13 mouse cellular contexts compared by ENCODE assay signal in the genomic region with DNA sequence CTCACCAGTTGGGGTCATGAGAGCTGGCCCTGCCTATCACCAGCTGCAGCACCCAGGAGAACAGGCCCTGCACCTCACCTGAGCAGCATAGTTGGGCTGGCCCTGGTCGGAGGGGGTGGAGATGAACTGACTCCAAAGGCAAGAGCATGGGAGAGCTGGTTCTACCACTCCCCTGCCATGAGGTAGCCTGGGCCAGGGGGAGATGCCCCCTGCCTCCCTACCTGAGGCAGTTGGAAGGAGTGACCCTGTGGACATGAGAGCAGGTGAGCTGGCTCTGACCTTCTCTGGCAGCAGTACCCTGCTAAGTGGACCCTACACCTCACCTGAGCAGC. TPM values are rescaled to one million over a fixed set of nuclear protein-coding genes. Genes with fewer than 3 reads are reported as not detected.
A peak's percentile ranks its signal among the peaks of the same experiment; 100 is the strongest.
DNase-seq lines count a peak whose midpoint lies in the region; ATAC-seq and TF ChIP-seq lines count a peak whose summit lies in the region.
"Had no signal": no experiment of that assay in that cellular context is flagged by ENCODE, and none has a peak within 500 bp of the region (broad histone marks: within the 10 kb centered on the region; RNA-seq: fewer than 3 reads in every experiment).

No protein-coding gene starts in this region.

- H3K4me3 ChIP-seq in heart, embryonic 11.5 days (ENCODE audit: low read depth, low read length), result no peak overlapping the region
- H3K4me3 ChIP-seq in liver, embryonic 15.5 days (replicated peaks), result no peak overlapping the region
- H3K4me3 ChIP-seq in liver, postnatal 0 days (ENCODE audit: low read depth, low read length), result no peak overlapping the region
- H3K4me3 ChIP-seq in hindbrain, embryonic 15.5 days, result no peak overlapping the region
- H3K4me3 ChIP-seq in neural tube, embryonic 12.5 days, result no peak overlapping the region
- H3K4me3 ChIP-seq: megakaryocyte, embryonic 14.5 days had no signal

- H3K4me1 ChIP-seq in heart, embryonic 11.5 days (ENCODE audit: control insufficient read depth, insufficient read depth, low read length), result 0 out of 2 replicates have a peak, but pooled peaks cover 6% of the 10 kb centered on the region
- peaks cover 10% of the 10 kb centered on the region; the same call in 1 of the 2 replicates for H3K4me1 ChIP-seq in liver, embryonic 15.5 days (replicated peaks)
- H3K4me1 ChIP-seq in liver, postnatal 0 days (ENCODE audit: insufficient read depth), result no peaks in the 10 kb centered on the region
- H3K4me1 ChIP-seq in hindbrain, embryonic 15.5 days (replicated peaks), result no peaks in the 10 kb centered on the region
- H3K4me1 ChIP-seq in neural tube, embryonic 12.5 days, result no peaks in the 10 kb centered on the region

- intact Hi-C loops in left cerebral cortex, postnatal 14 days (cut with DNase I), result no loop called here

- TF ChIP-seq EP300 in liver, postnatal 0 days (IDR thresholded peaks at IDR 0.05; ENCODE audit: low read depth), result no peak

- no peaks in the 10 kb centered on the region for H3K9me3 ChIP-seq in heart, embryonic 11.5 days (replicated peaks; ENCODE audit: control insufficient read depth, low read length)
- H3K9me3 ChIP-seq in liver, embryonic 15.5 days (replicated peaks), result no peaks in the 10 kb centered on the region
- H3K9me3 ChIP-seq in liver, postnatal 0 days (ENCODE audit: low read length), result no peaks in the 10 kb centered on the region
- no peaks in the 10 kb centered on the region for H3K9me3 ChIP-seq in hindbrain, embryonic 15.5 days
- H3K9me3 ChIP-seq in neural tube, embryonic 12.5 days, result no peaks in the 10 kb centered on the region
- H3K9me3 ChIP-seq: megakaryocyte, embryonic 14.5 days had no signal

- no peak for DNase-seq in heart, adult 8-10 months (ENCODE audit: low spot score)
- no peak for DNase-seq in liver, postnatal 0 days
- no peak for DNase-seq in left cerebral cortex, postnatal 14 days (ENCODE audit: low spot score in 2 of 2)
- DNase-seq: adrenal gland, postnatal 25 days; cerebellum, adult 2 months; right cerebral cortex, postnatal 4 days; thymus, adult 2 months had no signal

- WGBS in heart, embryonic 11.5 days (ENCODE audit: insufficient replicate concordance), result 95% methylated on average over 1 of the region's 1 CpGs
- 63% methylated on average over 1 of the region's 1 CpGs for WGBS in liver, embryonic 15.5 days (ENCODE audit: insufficient replicate concordance)
- 89% methylated on average over 1 of the region's 1 CpGs for WGBS in liver, postnatal 0 days (ENCODE audit: insufficient replicate concordance)
- 100% methylated on average over 1 of the region's 1 CpGs for WGBS in hindbrain, embryonic 15.5 days
- 97% methylated on average over 1 of the region's 1 CpGs for WGBS in neural tube, embryonic 12.5 days

- no peaks in the 10 kb centered on the region for H3K36me3 ChIP-seq in heart, embryonic 11.5 days (ENCODE audit: control insufficient read depth, insufficient read depth, low read length)
- H3K36me3 ChIP-seq in liver, embryonic 15.5 days (replicated peaks), result no peaks in the 10 kb centered on the region
- no peaks in the 10 kb centered on the region for H3K36me3 ChIP-seq in liver, postnatal 0 days (replicated peaks; ENCODE audit: insufficient read depth, low read length)
- H3K36me3 ChIP-seq in hindbrain, embryonic 15.5 days, result no peaks in the 10 kb centered on the region
- no peaks in the 10 kb centered on the region for H3K36me3 ChIP-seq in neural tube, embryonic 12.5 days

- no peak for TF ChIP-seq CTCF in liver, postnatal 0 days (IDR thresholded peaks at IDR 0.05; ENCODE audit: low read depth)

- H3K27me3 ChIP-seq in heart, embryonic 11.5 days (ENCODE audit: control insufficient read depth, insufficient read depth, low read length), result no peaks in the 10 kb centered on the region
- H3K27me3 ChIP-seq in liver, embryonic 15.5 days, result no peaks in the 10 kb centered on the region
- no peaks in the 10 kb centered on the region for H3K27me3 ChIP-seq in liver, postnatal 0 days (ENCODE audit: insufficient read depth, low read length)
- H3K27me3 ChIP-seq in hindbrain, embryonic 15.5 days, result no peaks in the 10 kb centered on the region
- no peaks in the 10 kb centered on the region for H3K27me3 ChIP-seq in neural tube, embryonic 12.5 days (replicated peaks)
- H3K27me3 ChIP-seq: megakaryocyte, embryonic 14.5 days had no signal

- no peak overlapping the region for H3K4me2 ChIP-seq in heart, embryonic 11.5 days
- H3K4me2 ChIP-seq in liver, embryonic 15.5 days, result no peak overlapping the region
- no peak overlapping the region for H3K4me2 ChIP-seq in liver, postnatal 0 days (ENCODE audit: low read depth, low read length)
- no peak overlapping the region for H3K4me2 ChIP-seq in hindbrain, embryonic 15.5 days
- H3K4me2 ChIP-seq in neural tube, embryonic 12.5 days (replicated peaks), result no peak overlapping the region

- H3K27ac ChIP-seq in heart, embryonic 11.5 days (ENCODE audit: low read depth, low read length), result no peak overlapping the region
- no peak overlapping the region for H3K27ac ChIP-seq in liver, embryonic 15.5 days (replicated peaks)
- H3K27ac ChIP-seq in liver, postnatal 0 days (ENCODE audit: low read depth), result no peak overlapping the region
- no peak overlapping the region for H3K27ac ChIP-seq in hindbrain, embryonic 15.5 days (replicated peaks)
- no peak overlapping the region for H3K27ac ChIP-seq in neural tube, embryonic 12.5 days

- ATAC-seq in heart, embryonic 11.5 days (replicated peaks; ENCODE audit: insufficient number of reproducible peaks, low FRiP score, low TSS enrichment), result 0 out of 2 replicates have a peak, but pooled peaks have one; percentile 24
- ATAC-seq in liver, embryonic 15.5 days (ENCODE audit: insufficient read depth), result 0 out of 2 replicates have a peak, but pooled peaks have one; percentile 25
- no peak for ATAC-seq in liver, postnatal 0 days
- ATAC-seq in hindbrain, embryonic 15.5 days (ENCODE audit: low FRiP score, low read depth), result peak; percentile 61; the same call in 1 of the 2 replicates
- ATAC-seq in neural tube, embryonic 12.5 days (ENCODE audit: low FRiP score, low read depth), result 0 out of 2 replicates have a peak, but pooled peaks have one; percentile 13
- no peak for ATAC-seq in megakaryocyte progenitor cell, adult 5-6 weeks (replicated peaks; ENCODE audit: poor library complexity)

- no peak overlapping the region for H3K9ac ChIP-seq in heart, embryonic 11.5 days (ENCODE audit: low read depth, low read length)
- no peak overlapping the region for H3K9ac ChIP-seq in liver, embryonic 15.5 days
- no peak overlapping the region for H3K9ac ChIP-seq in liver, postnatal 0 days (replicated peaks)
- no peak overlapping the region for H3K9ac ChIP-seq in hindbrain, embryonic 15.5 days
- no peak overlapping the region for H3K9ac ChIP-seq in neural tube, embryonic 12.5 days

RNA-seq across cellular contexts. Expression of gene Abhd12, which starts 19.8 kb away (rescaled TPM):
- 44.9 and 49.2 TPM in 2 replicates for polyA plus RNA-seq in heart, embryonic 11.5 days (2014; fragmentation: Nextera tagmentation; extraction: Ambion mirVana)
- total RNA-seq in heart, adult 8-10 months (2022), result 10 to 100 TPM; 46.3 to 48.8 (median 47.5) TPM
- 21.3 and 21.7 TPM in 2 replicates for polyA plus RNA-seq in liver, embryonic 15.5 days (2015; fragmentation: Nextera tagmentation; extraction: Ambion mirVana)
- polyA plus RNA-seq in liver, postnatal 0 days (2015; fragmentation: Nextera tagmentation; extraction: Ambion mirVana), result 24.5 and 25.6 TPM in 2 replicates
- 136 and 137 TPM in 2 replicates for polyA plus RNA-seq in hindbrain, embryonic 15.5 days (2015; fragmentation: Nextera tagmentation; extraction: Ambion mirVana)
- polyA plus RNA-seq in neural tube, embryonic 12.5 days (2016; fragmentation: Nextera tagmentation; extraction: Ambion mirVana), result 76.5 and 77.8 TPM in 2 replicates
- 100 to 1,000 TPM; 241 to 246 TPM for total RNA-seq in left cerebral cortex, postnatal 14 days (2021)
- total RNA-seq in megakaryocyte progenitor cell, adult 5-6 weeks (2015), result 27.3 and 30.5 TPM in 2 replicates
- total RNA-seq in megakaryocyte progenitor cell, adult 5-6 weeks (2017), result 27.2 and 56.0 TPM in 2 replicates

RNA-seq across cellular contexts. Expression of gene Gins1, which starts 20.5 kb away (rescaled TPM):
- 37.8 and 39.0 TPM in 2 replicates for polyA plus RNA-seq in heart, embryonic 11.5 days (2014; fragmentation: Nextera tagmentation; extraction: Ambion mirVana)
- 1 to 10 TPM; 3.6 to 5.8 (median 4.7) TPM for total RNA-seq in heart, adult 8-10 months (2022)
- polyA plus RNA-seq in liver, embryonic 15.5 days (2015; fragmentation: Nextera tagmentation; extraction: Ambion mirVana), result 29.1 and 31.7 TPM in 2 replicates
- 16.6 and 18.7 TPM in 2 replicates for polyA plus RNA-seq in liver, postnatal 0 days (2015; fragmentation: Nextera tagmentation; extraction: Ambion mirVana)
- 14.8 and 16.1 TPM in 2 replicates for polyA plus RNA-seq in hindbrain, embryonic 15.5 days (2015; fragmentation: Nextera tagmentation; extraction: Ambion mirVana)
- polyA plus RNA-seq in neural tube, embryonic 12.5 days (2016; fragmentation: Nextera tagmentation; extraction: Ambion mirVana), result 40.0 and 40.3 TPM in 2 replicates
- 1 to 10 TPM; 1.5 to 2.1 TPM for total RNA-seq in left cerebral cortex, postnatal 14 days (2021)
- total RNA-seq in megakaryocyte progenitor cell, adult 5-6 weeks (2015), result 82.0 and 95.8 TPM in 2 replicates
- 126 and 140 TPM in 2 replicates for total RNA-seq in megakaryocyte progenitor cell, adult 5-6 weeks (2017)

Comparison
In these comparisons a context has a peak if more than half of its experiments do, and no peak if none do; other contexts are left out.
1. ATAC-seq: peak in heart, embryonic 11.5 days (single experiment), liver, embryonic 15.5 days (single experiment), hindbrain, embryonic 15.5 days (single experiment) and neural tube, embryonic 12.5 days (single experiment); none in liver, postnatal 0 days (single experiment) and megakaryocyte progenitor cell, adult 5-6 weeks (single experiment).